Mouse (Mus musculus) ES-Bruce4 (cell line): ENCODE measurements around the gene Fgfr2. TPM values are rescaled to one million over a fixed set of nuclear protein-coding genes. Genes with fewer than 3 reads are reported as not detected.

Experiments used
- H3K27ac ChIP-seq: 2 replicates; pipeline ENCODE4 v1.5.1; 2012; ENCODE audit warnings: low read length, inconsistent platforms; ENCODE audit not compliant: insufficient read depth
- H3K27me3 ChIP-seq: 2 replicates; pipeline ENCODE4 v1.6.1; 2012; ENCODE audit warnings: mild to moderate bottlenecking, low read length, inconsistent platforms; ENCODE audit not compliant: control insufficient read depth, poor library complexity, insufficient read depth, severe bottlenecking
- H3K36me3 ChIP-seq: 2 replicates; pipeline ENCODE4 v1.6.1; 2012; ENCODE audit warnings: inconsistent platforms, mild to moderate bottlenecking, low read length, moderate library complexity; ENCODE audit not compliant: control insufficient read depth, poor library complexity, insufficient read depth, severe bottlenecking
- H3K4me1 ChIP-seq: one replicate; pipeline ENCODE4 v1.8.1; 2011; ENCODE audit warnings: low read length; ENCODE audit not compliant: control insufficient read depth, insufficient read depth
- H3K4me3 ChIP-seq: 2 replicates; pipeline ENCODE4 v1.5.1; 2011; ENCODE audit warnings: low read depth, mild to moderate bottlenecking, low read length
- H3K9ac ChIP-seq: 2 replicates; pipeline ENCODE4 v1.6.1; 2012; ENCODE audit warnings: low read depth, mild to moderate bottlenecking, inconsistent platforms; ENCODE audit not compliant: poor library complexity, severe bottlenecking
- H3K9me3 ChIP-seq: replicated peaks from 2 replicates; pipeline ENCODE4 v1.6.1; 2012; ENCODE audit warnings: mild to moderate bottlenecking, low read length, inconsistent platforms; ENCODE audit not compliant: control insufficient read depth, poor library complexity, insufficient read depth, severe bottlenecking
- CTCF ChIP-seq: IDR thresholded peaks from one replicate; pipeline ENCODE4 v1.8.1; 2011; ENCODE audit warnings: low read depth, low read length
- EP300 ChIP-seq: IDR thresholded peaks from 2 replicates; pipeline ENCODE4 v1.6.1; 2011; ENCODE audit warnings: low read depth, low read length; ENCODE audit not compliant: insufficient read depth
- POLR2A ChIP-seq: IDR thresholded peaks from one replicate; pipeline ENCODE4 v1.8.1; 2011; ENCODE audit warnings: low read length; ENCODE audit not compliant: insufficient read depth
- polyA plus RNA-seq: library from polyadenylated mRNA; stranded (reverse); fragments of >200 nt; gene quantifications from 2 replicates; pipeline ENCODE4 v1.2.4, GENCODE M21; 2011; ENCODE audit warnings: low read depth; ENCODE audit not compliant: missing spikeins, insufficient read depth, insufficient read length

The Fgfr2 gene
- polyA plus RNA-seq, 1 experiment, result 34.8 TPM

DNA sequence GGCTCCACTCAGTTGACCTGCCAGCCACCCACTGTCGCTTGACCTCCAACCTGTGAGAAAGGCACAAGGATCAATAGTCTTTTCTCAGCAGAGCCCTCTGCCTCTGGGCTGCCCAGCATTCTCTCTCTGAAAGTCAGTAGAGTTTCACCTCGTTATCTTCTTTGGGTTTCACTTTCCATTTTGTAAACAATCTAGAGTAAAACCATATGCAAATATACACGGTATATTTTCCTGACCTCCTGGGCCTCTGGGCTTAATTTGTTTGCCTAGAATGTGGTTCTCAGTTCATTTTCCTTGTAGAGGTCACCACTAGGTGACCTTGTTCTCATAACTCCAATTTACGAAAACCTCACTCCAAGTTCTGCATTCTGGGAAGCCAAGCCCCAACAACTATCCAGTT is 2322.5 kb downstream of the Fgfr2 start:
- no peaks in the 10 kb centered on the region for H3K9me3 ChIP-seq
- H3K36me3 ChIP-seq, result no peaks in the 10 kb centered on the region
- no peak overlapping the region for H3K4me3 ChIP-seq
- TF ChIP-seq CTCF (no peak), POLR2A (no peak), EP300 (no peak)
- H3K4me1 ChIP-seq, result no peaks in the 10 kb centered on the region
- no peak overlapping the region for H3K9ac ChIP-seq
- H3K27ac ChIP-seq, result no peak overlapping the region
- no peaks in the 10 kb centered on the region for H3K27me3 ChIP-seq

DNA sequence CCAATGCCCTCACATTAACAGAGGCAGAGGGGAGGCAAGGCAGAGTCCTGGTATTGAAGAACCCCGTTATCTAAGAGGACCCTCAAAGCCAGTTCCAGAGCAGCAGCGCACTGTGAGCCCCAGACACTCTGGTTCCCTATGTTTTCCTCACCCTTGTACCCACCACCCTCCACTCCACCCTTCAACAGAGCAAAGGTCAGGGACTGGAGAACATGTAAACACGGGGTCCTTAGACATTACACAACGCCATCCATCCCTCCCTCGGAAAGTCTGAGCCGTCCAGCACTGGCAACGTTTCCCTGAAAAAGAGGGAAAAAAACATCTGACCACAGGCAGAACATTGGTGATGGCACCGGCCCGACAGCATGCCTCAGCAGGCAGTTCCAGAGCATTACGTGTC is 2323.7 kb downstream of the Fgfr2 start:
- Histone ChIP-seq H3K27ac (no peak overlapping the region), H3K36me3 (no peaks in the 10 kb centered on the region), H3K4me1 (no peaks in the 10 kb centered on the region), H3K9me3 (no peaks in the 10 kb centered on the region), H3K4me3 (no peak overlapping the region), H3K27me3 (no peaks in the 10 kb centered on the region), H3K9ac (no peak overlapping the region)
- TF ChIP-seq CTCF (no peak), POLR2A (no peak), EP300 (no peak)

DNA sequence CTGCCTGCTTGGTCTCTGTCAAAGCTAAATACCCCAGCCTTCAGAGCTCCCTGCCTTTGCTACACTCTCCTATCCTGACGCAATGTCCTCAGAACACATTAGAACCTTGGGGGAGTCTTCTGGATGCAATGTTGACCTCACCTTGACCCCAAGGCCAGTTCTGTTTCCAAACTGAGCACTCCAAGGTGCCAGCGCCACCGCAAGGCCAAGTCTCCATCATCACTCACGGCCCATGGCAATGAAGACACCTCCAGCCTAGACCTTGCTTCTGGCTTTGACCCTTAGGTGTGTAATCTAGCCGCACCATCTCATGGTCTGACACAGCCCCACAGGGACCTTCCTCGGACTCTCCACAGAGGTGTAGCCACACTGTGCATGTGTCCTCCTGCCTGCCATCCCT is 2325.6 kb downstream of the Fgfr2 start:
- no peak for TF ChIP-seq POLR2A
- TF ChIP-seq CTCF, result no peak
- H3K36me3 ChIP-seq, result no peaks in the 10 kb centered on the region
- H3K27me3 ChIP-seq, result no peaks in the 10 kb centered on the region
- H3K4me3 ChIP-seq, result no peak overlapping the region
- H3K9ac ChIP-seq, result no peak overlapping the region
- no peaks in the 10 kb centered on the region for H3K9me3 ChIP-seq
- no peak overlapping the region for H3K27ac ChIP-seq
- H3K4me1 ChIP-seq, result no peaks in the 10 kb centered on the region

DNA sequence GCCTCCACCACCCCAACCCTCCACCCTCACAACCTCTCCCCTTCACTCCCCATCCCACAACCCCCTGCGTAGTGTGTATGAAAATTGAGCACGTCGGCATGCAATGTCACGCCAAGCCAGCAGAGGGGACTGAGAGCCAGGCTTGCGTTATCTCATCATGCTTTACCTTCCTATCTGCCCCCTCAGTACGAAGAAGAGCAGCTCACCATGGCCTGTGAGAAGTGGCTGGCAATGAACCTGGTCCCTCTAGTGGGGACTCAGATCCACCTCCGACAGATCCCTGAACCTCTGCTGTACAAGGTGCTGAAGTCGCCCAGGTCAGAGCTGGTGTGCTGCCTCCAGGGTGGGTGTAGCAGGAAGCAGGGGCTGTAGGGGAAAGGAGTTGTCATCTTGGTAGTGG is 2326.4 kb downstream of the Fgfr2 start:
- Histone ChIP-seq H3K27ac (no peak overlapping the region), H3K36me3 (no peaks in the 10 kb centered on the region)
- TF ChIP-seq EP300 (0 out of 2 replicates have a peak, but pooled peaks have one; percentile 15), POLR2A (no peak), CTCF (peak; percentile 39)

DNA sequence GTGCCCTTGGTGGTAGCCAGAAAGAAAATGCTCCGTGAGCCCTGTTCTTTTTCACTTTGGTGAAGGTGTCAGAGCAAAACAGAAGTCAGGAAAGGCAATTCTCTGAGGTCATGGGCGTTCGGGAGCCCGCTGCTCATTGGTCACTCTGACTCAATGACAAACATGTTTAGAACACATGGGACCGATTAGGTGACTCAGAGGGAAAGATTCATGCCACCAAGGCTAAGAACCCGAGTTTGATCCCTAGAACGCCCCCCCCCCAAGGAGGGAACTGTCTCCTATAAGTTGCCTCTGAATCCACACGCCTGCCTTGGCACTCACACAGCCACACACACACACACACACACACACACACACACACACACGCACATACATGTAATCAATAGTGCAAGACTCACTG is 2329.5 kb downstream of the Fgfr2 start:
- H3K9ac ChIP-seq, result no peak overlapping the region
- H3K4me3 ChIP-seq, result no peak overlapping the region
- H3K27ac ChIP-seq, result no peak overlapping the region
- H3K36me3 ChIP-seq, result no peaks in the 10 kb centered on the region
- no peaks in the 10 kb centered on the region for H3K27me3 ChIP-seq
- no peaks in the 10 kb centered on the region for H3K4me1 ChIP-seq
- H3K9me3 ChIP-seq, result no peaks in the 10 kb centered on the region
- TF ChIP-seq CTCF, result no peak
- no peak for TF ChIP-seq EP300
- no peak for TF ChIP-seq POLR2A

More for the DNA sequence above, 2326.4 kb downstream of the Fgfr2 start:
- H3K4me1 ChIP-seq, result no peaks in the 10 kb centered on the region
- H3K4me3 ChIP-seq, result no peak overlapping the region
- no peaks in the 10 kb centered on the region for H3K27me3 ChIP-seq
- H3K9me3 ChIP-seq, result no peaks in the 10 kb centered on the region
- no peak overlapping the region for H3K9ac ChIP-seq

DNA sequence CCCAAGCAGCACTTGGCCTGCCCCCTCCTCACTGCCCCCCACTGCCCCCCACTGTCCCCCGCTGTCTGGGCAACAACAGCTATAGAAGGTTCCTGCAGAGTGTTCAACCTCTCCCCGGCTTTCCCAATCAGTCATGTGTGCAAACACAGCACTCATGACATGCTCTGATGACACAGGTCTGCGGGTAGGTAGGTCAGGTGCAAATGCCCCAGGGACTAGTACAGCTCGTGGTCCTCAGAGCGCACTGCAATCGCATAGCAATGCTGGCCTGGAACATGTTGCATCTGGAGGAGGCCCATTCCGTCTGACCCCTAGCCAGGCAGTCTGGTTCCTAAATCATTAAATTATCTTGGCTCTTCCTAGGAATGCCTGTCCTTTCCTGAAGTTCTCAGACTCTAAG is 2333.7 kb downstream of the Fgfr2 start:
- H3K36me3 ChIP-seq, result no peaks in the 10 kb centered on the region
- TF ChIP-seq POLR2A (no peak), EP300 (no peak), CTCF (no peak)
- H3K9me3 ChIP-seq, result no peaks in the 10 kb centered on the region
- H3K4me1 ChIP-seq, result no peaks in the 10 kb centered on the region
- H3K27me3 ChIP-seq, result no peaks in the 10 kb centered on the region
- H3K9ac ChIP-seq, result no peak overlapping the region
- H3K4me3 ChIP-seq, result no peak overlapping the region
- no peak overlapping the region for H3K27ac ChIP-seq
